Mouse (Mus musculus): ENCODE measurements around the gene U2af1.

DNA sequence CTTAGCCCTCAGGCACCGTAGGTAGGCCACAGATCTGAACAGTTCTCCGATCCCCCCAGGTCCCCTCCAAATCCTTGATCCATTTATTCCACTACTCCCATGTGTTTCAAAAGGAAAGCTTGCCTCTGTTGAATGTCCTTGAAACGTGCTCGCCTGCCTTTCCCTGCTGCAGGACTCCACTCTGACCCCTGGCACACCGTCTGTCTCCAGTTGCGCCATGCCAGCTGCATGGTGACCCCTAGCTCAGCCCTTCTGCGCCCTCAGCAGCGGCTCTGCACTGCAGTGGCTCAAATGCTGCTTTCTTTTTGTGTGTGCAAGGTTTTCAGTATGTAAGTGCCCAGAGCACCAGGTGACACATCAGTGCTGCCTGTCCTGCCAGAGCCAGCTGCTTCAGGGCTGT lies 60.1 kb downstream of the U2af1 start:
- TF ChIP-seq CTCF (IDR thresholded peaks at IDR 0.05; ENCODE audit: low read depth), result no peak
- no peak for TF ChIP-seq EP300 (IDR thresholded peaks at IDR 0.05; ENCODE audit: low read depth)

Measured in liver, postnatal 0 days (tissue).